Mouse (Mus musculus) natural killer cell, adult 2 months (primary cell): Measurements from ENCODE around the gene Rnaseh1.
A peak's percentile ranks its signal among the peaks of the same experiment; 100 is the strongest.

ENCODE experiments used
- DNase-seq, 2 experiments: peaks; one replicate each; pipeline ENCODE4 v3.0.0; 2022; ENCODE audit warnings: low spot score in 2 of 2

The Rnaseh1 gene

DNA sequence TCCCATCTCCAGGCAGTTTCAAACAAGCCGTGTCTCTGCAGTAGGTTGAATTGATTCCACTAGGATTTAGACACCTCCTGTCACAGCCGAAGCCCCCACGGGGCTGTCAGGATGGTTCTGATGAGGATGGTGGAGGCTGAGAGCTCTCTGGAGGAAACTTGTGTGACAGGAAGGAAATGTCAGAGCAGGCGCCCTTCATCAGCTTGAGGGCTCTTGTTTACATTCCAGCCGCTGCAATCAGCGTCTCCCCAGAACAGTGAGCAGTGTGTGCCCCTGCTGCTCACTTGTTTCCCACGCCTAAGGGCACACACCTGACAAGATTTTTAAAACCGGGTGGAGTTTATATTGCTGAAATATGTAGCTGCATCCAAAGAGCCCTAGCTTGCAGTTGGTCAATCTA, 17.9 kb downstream of the Rnaseh1 start:
- DNase-seq, result no peak

DNA sequence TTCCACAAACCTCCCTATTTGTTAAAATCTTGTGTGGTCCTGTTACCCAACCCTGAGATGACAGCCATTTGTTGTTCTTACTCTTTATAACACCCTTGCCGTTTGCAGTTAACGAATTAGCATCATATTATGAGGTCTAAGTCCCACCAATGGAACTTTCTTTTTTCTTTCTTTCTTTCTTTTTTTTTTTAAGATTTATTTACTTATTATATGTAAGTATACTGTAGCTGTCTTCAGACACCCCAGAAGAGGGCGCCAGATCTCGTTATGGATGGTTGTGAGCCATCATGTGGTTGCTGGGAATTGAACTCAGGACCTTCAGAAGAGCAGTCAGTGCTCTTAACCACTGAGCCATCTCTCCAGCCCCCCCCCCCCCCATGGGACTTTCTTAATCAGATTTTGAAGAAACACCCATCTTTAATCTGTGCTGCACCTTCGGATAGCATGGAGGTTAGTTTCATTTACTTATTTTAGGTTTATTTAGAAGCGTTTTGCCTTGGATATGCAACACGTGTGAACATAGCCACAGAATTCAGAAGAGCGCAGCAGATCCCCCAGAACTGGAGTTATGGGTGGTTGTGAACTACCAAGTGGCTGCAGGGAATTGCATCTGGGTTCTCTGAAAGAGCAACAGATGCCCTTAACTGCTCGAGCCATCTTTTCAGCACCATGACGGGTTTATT, 24.8 kb downstream of the Rnaseh1 start:
- no peak for DNase-seq

DNA sequence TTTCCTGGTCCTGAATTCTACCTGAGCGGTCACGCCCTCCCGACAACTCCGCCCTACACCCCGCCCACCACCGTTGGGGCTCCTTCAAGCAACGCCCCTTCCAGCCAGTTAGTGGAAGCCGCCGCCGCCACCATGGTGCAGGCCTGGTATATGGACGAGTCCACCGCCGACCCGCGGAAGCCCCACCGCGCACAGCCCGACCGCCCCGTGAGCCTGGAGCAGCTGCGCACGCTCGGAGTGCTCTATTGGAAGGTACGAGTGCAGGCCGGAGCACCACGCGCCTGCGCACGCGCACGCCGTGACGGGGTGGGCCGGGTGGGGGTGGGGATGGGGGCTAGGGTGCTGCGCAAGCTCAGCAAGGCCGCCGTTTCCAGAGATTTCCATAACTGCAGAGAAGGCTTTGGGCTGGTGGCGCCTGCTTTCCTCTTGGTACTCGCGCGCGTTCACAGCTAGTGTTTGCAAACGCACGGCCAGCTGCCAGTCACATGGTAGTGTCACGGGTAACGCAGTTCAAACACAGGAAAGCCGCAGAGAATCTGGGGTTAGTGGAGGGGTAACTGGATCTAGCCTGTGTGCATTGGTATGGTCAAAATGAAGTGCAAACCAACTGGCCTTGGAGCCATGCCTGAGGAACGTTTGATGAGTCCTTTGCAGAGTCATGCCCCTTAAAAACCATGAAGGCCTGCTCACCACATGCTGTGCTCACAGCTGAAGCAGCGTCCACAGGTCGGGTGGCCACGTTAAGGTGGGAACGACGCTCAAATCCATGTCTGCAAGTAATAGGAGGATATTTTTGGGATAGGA, 25.9 kb downstream of the Rnaseh1 start, which contains the start of gene Adi1:
Gene Adi1, plus strand, starts transcription at position 111 of the 804 bp plus-strand sequence.
- DNase-seq, result peak; percentile 61 to 74

DNA sequence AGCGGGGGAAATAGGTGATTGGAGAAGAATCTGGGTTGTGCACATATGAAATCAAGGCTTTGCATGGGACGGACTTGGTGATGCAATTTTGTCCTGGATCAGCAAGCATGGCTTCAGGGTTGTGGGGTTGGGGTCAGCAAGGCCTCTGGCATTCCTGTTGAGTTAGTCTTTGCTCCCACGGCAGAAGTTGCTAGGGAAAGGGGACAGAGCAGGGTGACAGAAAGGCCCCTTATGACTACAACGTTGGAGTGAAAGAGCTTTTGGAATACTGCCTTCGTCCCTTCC, 26.5 kb downstream of the Rnaseh1 start:
- DNase-seq, result no peak

DNA sequence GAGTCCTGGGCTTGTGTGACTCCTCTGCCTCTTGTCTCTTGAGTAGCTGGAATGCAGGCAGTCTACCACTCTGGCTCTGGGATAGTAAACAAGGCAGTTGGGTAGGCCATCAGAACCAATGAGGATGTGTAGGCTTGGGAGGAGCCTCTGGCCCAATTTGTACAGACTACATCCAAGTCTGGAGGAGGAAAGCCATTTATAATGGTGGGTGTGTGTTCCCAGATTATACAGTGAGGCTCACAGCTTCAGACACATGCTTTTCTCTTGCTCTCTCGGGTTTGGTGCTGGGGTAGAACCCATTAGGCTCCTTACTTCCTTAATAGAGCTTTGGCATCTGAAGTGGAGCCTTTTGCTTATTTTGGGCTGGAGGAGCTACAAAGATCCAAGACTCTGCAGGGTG, 35.3 kb downstream of the Rnaseh1 start:
- DNase-seq, result no peak

DNA sequence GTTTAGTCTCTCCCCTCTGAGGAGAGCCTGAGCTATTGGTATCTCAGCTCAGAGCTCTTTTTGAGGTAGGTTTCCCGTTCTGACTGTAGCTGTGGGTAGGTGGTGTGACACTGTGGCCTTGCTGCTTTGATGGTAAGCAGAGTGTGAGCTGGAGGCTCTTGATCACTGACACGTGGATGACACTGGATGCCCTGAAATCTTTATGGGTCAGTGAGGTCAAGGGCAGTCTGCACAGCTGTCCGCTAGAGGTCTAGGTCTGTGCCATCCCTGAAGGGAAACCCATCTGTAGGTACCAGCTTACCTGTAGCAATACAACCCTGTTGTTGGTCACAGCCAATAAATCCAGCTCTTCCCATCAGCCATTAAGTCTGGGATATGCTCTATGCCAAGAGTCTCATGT, 36.4 kb downstream of the Rnaseh1 start:
- peak; percentile 13 to 40 for DNase-seq

DNA sequence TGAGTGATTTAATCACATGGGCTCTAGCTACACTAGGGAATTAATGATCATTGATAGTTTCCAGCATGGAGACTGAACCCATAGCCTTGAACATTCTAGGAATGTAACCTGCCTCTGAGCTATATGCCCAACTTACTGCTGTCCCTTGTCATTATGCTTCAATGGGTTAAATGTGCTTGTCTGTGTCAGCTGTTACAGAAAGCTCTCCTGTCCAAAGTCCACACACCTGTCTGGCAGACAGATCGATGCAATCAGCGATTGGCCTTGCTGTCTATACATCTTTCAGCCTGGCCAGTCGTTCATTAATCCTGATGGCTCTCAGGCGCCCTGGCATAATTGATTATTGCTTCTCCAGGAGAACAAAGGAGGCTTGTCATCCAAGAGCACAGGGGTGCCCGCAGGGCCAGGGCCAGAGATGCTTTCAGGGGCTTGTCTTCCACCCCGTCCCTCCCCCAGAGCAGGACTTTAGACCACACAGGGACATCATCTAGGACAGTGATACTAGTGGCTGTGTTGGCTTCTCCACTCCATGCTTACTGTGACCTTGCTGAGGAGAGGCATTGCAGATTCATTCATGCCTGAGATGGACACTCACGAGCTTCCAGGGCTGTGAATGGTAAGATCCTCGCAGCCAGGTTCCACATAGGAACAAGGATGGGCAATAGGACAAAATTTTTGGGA, 36.9 kb downstream of the Rnaseh1 start:
- no peak for DNase-seq

DNA sequence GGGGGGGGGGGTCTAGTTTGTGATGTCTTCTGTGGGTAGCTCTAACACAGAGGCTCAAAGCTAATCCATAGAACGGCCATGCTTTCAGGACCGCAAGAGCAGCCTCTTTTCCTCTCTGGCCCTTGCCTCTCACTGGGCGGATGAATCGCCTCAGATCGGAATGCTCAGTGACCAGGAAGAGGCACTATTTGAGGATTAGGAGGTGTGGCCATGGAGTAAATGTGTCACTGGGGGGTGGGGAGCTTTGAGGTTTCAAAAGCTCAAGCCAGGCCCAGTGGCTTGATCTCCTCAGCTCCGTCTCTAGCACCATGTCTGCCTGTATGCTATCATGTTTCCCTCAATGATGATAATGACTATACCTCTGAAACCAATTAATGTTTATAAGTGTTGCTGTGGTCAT, 39.6 kb downstream of the Rnaseh1 start:
- no peak for DNase-seq

DNA sequence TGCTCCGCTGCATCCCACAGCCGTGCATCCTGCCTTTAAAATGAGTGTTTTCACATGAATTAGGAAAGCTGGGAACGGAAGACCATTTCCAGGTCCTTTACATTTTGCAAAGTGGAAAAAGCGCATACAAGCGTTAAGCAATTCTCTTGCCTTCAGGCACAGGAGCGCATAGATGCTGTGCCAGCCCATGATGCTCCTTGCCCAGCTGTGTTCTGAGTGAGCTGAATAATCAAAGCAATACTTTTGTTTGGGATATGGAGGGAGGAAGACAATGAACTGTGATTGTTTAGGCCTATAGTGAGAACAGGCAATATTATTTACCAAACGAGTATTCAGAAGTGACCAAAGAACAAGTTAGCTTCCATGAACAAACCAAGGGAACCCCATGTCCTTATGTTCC, 41.3 kb downstream of the Rnaseh1 start:
- DNase-seq, result no peak

DNA sequence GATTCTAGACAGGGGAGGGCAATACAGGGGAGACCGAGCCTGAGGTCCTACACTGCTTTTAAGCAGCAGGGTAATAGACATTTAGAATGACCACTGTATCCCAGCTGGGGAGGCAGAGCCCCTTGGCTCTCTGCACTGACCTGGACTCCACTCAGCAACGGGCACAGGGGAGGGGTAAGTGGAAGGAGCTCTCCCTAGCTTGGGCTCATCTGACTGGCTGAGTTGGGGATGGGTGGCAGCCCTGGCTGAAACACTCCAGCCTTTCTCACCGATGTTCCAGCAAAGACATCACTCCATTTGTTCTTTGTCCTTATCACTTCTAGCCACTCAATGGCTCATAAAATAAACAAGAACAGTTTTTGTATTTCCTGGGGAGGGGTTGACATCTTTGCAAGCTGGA, 44.3 kb downstream of the Rnaseh1 start:
- DNase-seq, result no peak

DNA sequence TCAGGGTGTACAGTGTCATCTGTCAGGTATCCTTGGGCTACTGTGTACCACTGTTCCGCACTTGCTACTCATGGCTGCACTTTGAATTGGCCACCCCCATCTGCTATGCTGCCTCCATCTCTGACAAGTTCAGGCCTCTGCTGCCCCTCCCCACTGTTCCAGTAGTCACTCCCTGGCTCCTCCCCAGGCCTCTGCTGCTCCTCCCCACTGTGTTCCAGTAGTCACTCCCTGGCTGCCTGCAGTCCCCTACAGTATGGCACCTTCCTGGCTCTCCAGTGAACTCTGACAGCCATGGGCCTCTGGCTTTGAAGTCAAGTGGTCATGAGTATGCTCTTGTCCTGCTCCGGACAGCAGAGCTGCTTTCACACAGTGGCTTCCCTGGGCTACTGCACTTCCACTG, 44.8 kb downstream of the Rnaseh1 start:
- DNase-seq, result no peak

DNA sequence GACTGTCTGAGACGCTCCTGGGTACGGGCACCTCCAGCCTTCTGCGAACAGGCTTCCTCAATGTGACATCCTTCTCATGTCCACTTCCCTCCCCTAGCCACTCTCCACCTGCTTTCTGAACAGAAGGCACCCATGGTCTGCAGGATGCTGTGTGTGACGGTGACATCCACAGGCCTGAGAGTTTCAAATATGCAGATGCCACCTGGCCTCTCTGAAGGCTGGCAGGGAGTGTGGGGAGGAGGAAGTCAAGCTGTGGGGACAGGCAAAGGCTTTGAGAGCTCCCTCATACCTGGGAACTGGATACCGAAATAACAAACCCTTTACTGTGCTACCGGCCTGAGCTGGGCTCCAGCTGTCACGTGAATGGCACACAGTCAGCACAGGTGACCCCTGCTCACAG, 45.4 kb downstream of the Rnaseh1 start:
- DNase-seq, result no peak

DNA sequence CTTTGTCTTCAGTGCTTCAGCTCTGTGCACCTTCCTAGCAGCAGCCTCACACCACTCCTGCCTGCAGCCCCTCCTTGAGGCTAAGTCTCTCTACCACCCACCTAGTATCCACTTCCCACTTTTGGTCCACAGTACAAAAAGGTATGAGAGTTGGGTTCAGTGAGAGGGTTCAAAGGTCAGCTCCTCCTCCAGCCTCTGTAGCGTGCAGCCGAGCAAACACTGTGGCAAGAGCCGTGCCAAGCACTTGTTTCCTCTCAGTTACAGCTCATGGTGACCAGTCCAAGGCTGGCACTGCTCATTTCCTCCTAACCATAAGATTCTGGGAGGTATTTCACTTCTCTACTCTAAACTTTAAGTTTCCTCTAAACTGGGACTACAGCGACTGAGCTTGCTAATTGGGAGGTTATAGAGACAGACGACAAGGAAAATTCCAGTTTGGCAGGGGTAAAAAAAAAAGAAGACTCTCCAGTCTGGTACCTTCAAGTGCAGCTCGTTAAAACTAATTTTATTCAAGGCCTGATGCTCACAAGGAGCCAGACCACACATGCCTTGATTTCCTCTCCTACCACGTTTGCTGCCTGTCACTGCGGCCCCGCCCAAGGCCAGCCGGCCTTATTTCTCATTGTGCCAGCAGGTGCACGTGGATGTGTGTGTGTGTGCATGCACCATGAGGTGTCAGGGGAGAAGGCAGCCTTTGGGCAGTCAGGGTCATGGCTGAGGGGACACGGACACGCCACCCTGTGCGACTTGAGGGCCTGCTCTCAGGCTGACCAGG, 48.6 kb downstream of the Rnaseh1 start:
- no peak for DNase-seq

DNA sequence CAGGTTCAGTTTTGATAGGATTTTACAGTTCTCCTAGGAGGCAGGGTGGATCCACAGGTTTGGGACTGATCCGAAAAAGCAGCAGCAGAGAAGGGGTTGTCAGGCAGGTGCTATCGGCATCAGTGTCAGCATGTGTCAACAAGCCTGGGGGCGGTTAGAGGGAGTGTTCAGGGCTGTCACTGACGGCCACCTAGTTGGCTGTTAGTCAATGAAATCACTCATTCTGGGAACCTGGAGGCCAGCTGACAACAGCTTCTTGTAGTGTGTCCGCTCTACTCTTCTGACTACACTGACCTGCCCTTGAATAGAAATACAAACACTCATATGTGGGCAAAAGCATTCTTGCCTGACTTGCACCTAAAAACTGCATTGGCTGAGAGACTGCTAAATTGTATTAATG, 49.7 kb downstream of the Rnaseh1 start:
- no peak for DNase-seq

DNA sequence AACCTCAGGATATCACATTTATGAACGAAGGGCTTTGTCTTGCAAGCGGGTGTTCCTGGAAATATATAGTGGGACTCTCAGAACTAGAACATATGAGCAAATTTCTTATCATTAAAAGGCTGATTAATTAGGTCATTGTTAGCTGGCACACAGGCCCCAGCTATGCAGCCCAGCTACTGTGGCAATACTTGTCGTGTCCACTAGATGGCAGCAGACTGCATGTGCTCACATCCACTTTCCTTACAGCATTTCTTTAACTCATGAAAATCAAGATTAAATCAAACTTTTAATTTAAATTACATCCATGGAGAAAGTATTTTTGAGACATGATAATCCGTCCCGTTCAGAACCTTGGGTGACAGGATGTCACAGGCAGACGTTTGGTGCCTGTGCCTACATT, 50.3 kb downstream of the Rnaseh1 start:
- peak; percentile 28 to 62 for DNase-seq

DNA sequence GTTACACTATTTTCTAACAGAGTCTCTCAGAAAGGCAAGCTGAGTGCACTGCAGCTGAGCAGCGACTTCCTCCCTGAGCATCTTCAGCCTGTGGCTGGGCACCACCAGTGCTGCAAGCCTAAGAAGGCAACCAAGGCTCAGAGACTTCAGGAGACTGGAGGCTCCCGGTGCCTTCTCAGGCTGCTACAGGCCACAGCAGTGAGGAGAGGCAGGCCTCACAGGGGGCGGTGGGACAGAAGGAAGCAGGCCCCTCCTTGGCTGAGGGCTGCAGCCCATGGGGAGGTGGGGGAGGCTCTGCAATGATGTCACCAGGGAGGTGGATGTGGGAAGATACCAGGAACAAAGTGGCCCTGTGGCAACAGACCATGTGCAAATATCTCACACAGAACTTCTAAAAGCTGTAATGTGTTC, 50.7 kb downstream of the Rnaseh1 start:
- no peak for DNase-seq

DNA sequence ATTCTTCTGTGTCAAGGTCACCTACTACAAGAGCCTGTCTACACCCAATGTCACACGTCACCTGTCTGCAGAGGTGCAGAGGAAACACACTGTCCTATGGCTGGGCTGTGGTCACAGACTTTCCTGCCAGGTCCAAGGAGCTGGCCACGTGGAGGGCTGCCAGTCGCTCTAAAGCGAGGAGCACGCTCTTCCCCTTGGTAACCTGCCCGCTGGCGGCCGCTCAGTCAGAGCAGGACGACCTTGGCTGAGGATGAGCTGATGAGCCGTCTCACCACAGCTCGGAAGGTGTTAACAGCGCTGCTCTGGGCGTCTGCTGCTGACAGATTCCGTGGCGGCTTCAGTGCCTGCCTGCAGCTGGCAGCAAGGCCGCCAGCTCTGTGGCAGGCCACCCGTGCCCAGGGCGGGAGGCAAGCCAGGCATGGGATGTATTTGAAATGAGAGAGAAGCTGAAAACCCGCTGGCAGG, 51.2 kb downstream of the Rnaseh1 start:
- DNase-seq, result no peak

DNA sequence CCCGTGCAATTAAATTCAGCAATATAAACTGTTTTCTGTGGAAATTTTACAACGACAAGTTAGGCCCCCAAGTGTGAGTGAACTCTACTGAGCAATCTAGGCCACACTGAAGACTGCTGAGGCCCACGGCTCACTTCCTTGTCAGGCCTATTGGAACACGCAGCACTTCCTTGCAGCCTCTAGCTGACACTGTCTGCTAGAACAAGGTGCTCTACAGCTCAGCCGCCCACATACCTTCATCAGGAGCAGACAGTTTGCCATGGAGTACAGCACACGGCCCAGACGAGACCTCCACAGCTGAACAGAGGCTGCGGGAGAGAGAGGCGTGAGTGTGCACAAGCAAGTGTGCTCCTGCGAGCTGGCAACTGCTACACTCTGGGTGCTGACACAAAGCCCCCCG, 51.9 kb downstream of the Rnaseh1 start:
- DNase-seq, result no peak

DNA sequence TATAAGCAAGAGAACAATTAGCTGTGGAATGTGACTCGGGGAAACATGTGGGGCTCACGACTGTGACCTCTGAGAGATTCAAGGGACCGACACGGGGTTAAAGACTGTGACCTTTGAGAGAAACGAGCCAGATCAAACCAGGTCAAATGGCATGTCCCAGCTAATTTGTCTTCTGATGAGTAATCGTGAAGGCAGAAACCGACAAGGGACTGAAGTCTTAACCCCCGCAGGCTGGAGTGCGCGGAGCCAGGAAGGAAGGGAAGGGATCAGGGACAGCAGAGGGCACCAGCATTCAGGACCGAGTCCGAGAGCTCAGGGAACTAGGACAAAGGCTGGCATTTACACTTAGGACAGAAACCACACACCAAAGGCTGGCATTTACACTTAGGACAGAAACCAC, 55.0 kb downstream of the Rnaseh1 start:
- no peak for DNase-seq

DNA sequence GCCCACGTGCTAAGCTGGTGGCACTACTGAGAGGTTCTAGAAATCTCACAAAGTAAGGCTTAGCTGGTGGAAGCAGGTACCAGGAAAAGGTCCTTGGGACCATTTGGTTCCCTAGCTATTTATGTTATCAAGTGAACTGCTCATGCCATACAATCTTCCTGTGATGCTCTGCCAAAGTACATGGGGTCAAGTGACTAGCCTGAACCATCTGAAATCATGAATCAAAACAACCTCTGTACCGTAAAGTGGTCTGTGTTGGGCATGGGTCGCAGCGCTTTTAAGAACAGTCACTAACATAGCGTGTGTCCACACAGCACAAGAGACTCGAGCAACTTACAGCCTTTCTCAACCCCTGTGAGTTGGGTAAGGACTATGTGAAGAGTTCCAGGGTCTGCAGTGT, 55.8 kb downstream of the Rnaseh1 start:
- no peak for DNase-seq

DNA sequence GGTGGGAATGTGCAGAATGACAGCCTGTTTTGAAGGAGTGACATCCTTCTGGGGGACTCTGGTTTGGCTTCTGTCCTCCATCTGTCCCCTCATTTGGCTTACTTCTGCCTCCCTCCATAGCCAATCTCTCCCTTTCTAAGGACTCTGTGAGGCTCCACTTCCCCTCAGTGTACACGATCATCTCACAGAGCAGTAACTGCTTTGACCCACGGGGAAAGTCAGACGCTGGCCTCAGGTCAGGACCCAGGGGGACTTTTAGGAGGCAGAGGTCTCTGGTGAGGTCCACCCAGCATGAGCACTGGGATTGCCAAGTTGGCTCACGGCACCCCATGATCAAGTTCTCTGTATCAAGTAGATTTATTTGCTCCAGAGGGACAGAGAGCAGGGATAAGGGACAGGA, 58.8 kb downstream of the Rnaseh1 start:
- DNase-seq, result no peak
